Mouse (Mus musculus) heart, postnatal 14 days (tissue): Measurements from ENCODE around the gene Rxfp3. TPM values are rescaled to one million over a fixed set of nuclear protein-coding genes. Genes with fewer than 3 reads are reported as not detected.
"Not testable (repeated sequence)": the region's sequence is repeated elsewhere in the genome, so short reads cannot be mapped to it uniquely, and the experiment has no call there.

ENCODE experiments used
- DNase-seq, 2 experiments: peaks; one replicate each; pipeline ENCODE4 v3.0.0; 2021 to 2022
- intact Hi-C: fragments of 180-260 bp; cut with DNase I; formaldehyde crosslinking; loops from one replicate; pipeline ENCODE4 v1.15.1; 2025
- total RNA-seq, 2 experiments: library from RNA; stranded (reverse); gene quantifications; 2 replicates each; pipeline ENCODE4 v1.2.3; 2021

The Rxfp3 gene
- total RNA-seq, 2 experiments from 2014 or later: 0.05 to 0.07 TPM

- intact Hi-C loops: loop anchor here (5.0 to 10.0 kb wide), 2 partner anchors 115 to 217 kb away; no protein-coding TSS in a partner anchor
- peak in 1 of 2 experiments; percentile 2 for DNase-seq
Observed at GRCm38 (mm10) chr15:11037376-11037695, 455 bp downstream of the Rxfp3 start.

- peak; percentile 17 to 20 for DNase-seq
- intact Hi-C loops: loop anchor here (5.0 to 10.0 kb wide), 2 partner anchors 114 to 218 kb away; no protein-coding TSS in a partner anchor
Observed at GRCm38 (mm10) chr15:11036535-11037375, 1.0 kb downstream of the Rxfp3 start.

- no peak for DNase-seq
Observed at GRCm38 (mm10) chr15:11035947-11036474, 1.8 kb downstream of the Rxfp3 start.

GRCm38 (mm10) chr15:11030188-11030587 is 7.6 kb downstream of the Rxfp3 start:
- DNase-seq: no peak
- intact Hi-C loops: loop anchor here (10.0 kb wide), 1 partner anchor 225 kb away; no protein-coding TSS in a partner anchor

More at GRCm38 (mm10) chr15:11035947-11036474, 1.8 kb downstream of the Rxfp3 start:
- intact Hi-C loops: loop anchor here (5.0 to 10.0 kb wide), 2 partner anchors 114 to 219 kb away; no protein-coding TSS in a partner anchor

GRCm38 (mm10) chr15:11026801-11027561 is 10.8 kb downstream of the Rxfp3 start:
- intact Hi-C loops: no loop called here

GRCm38 (mm10) chr15:11014931-11015330 is 22.9 kb downstream of the Rxfp3 start:
- DNase-seq: no peak
- intact Hi-C loops: no loop called here

More at GRCm38 (mm10) chr15:11026801-11027561, 10.8 kb downstream of the Rxfp3 start:
- DNase-seq: no peak

- intact Hi-C loops: no loop called here
Observed at GRCm38 (mm10) chr15:11010976-11011548, 26.7 kb downstream of the Rxfp3 start.

GRCm38 (mm10) chr15:11008756-11009155 is 29.0 kb downstream of the Rxfp3 start:
- intact Hi-C loops: no loop called here
- no peak for DNase-seq

More at GRCm38 (mm10) chr15:11010976-11011548, 26.7 kb downstream of the Rxfp3 start:
- DNase-seq: no peak

- intact Hi-C loops: no loop called here
- no peak for DNase-seq
Observed at GRCm38 (mm10) chr15:11004646-11005045, 33.1 kb downstream of the Rxfp3 start.

- DNase-seq: no peak
- intact Hi-C loops: no loop called here
Observed at GRCm38 (mm10) chr15:11003791-11004190, 34.0 kb downstream of the Rxfp3 start.

GRCm38 (mm10) chr15:11000421-11000820 is 37.4 kb downstream of the Rxfp3 start, which contains the start of gene Slc45a2:
Gene Slc45a2, plus strand, starts transcription at chr15:11000721.
- no peak for DNase-seq
- intact Hi-C loops: no loop called here

GRCm38 (mm10) chr15:10999832-11000231 is 38.0 kb downstream of the Rxfp3 start:
- intact Hi-C loops: no loop called here
- peak in 1 of 2 experiments; percentile 11 for DNase-seq

GRCm38 (mm10) chr15:10991566-10991965 is 46.2 kb downstream of the Rxfp3 start:
- intact Hi-C loops: no loop called here
- DNase-seq: no peak

GRCm38 (mm10) chr15:10990411-10990810 is 47.4 kb downstream of the Rxfp3 start:
- DNase-seq: no peak
- intact Hi-C loops: no loop called here

- DNase-seq, intact Hi-C loops: not testable (repeated sequence)
Observed at GRCm38 (mm10) chr15:10986477-10986876, 51.3 kb downstream of the Rxfp3 start.

- intact Hi-C loops: no loop called here
- DNase-seq: no peak
Observed at GRCm38 (mm10) chr15:10985756-10986155, 52.0 kb downstream of the Rxfp3 start.
